Mouse (Mus musculus): ENCODE measurements at regions not wholly inside any gene's neighbourhood (a gene's known extent, or its start where the extent isn't known, plus 50 kb on each side); places are given as distances from the start of the nearest gene placed in this dataset.
A peak's percentile ranks its signal among the peaks of the same experiment; 100 is the strongest.
"Not testable (repeated sequence)": the region's sequence is repeated elsewhere in the genome, so short reads cannot be mapped to it uniquely, and the experiment has no call there.

DNA sequence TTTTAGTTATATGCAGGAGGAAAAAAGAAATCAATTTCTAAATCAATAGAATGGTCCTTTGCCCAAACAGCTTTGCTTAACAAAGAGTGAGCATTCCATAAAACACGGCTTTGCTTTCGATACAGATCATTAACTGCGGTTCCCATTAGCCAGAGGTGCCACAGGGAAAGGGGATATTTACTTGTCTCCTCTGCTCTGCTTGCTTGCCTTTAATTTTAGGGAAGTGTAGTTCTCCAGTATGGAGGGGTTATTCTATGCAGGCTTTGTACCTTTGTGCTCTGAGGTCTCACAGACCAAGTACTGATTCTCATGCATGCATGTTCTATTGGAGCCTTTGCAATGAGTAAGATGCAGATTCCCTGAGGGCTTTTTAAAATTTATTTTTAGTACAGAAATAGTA, 520.2 kb upstream of the Stxbp6 start:
- DNase-seq (ENCODE audit: low spot score): no peak

GRCm38 (mm10) chr12:45590191-45590590, 515.7 kb upstream of the Stxbp6 start:
- no peak for DNase-seq (ENCODE audit: low spot score)

GRCm38 (mm10) chr12:45585763-45586162, 511.3 kb upstream of the Stxbp6 start:
- DNase-seq (ENCODE audit: low spot score): no peak

DNA sequence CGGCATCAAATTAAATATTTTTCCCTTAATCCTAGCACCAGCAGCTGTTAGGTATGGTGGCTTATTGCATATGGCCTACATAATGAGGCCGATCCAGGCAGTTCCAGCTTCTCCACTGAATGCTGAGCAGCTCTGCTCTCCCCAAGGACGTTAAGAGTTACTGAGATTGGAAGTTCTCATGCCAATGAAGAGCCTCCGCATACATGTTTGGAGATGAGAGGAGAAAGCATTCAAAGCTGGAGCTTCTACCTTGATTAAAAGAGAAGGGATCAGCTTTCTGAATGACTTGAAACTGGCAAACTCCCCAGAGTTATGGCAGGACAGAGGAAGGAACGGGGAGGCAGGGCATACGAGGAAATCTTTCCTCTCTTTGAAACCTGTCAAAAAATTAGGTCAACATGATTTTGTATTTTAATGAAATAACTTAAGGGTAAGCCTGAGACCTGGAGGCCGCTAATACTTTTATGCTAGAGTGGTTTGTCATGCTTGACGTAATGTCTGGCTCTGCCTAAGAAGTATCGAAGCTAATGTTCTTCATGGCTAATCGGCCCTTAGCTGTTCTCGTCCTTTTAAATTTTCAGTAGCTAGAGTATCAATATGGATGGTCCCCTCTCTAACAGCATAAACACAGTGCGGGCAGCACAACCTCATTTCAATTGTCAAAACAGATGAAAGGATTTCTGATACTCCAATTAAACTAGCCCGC, 489.0 kb upstream of the Stxbp6 start:
- no peak for DNase-seq (ENCODE audit: low spot score)

GRCm38 (mm10) chr12:45562637-45563220, 488.2 kb upstream of the Stxbp6 start:
- DNase-seq (ENCODE audit: low spot score): no peak

- no peak for DNase-seq (ENCODE audit: low spot score)
These were observed 487.4 kb upstream of the Stxbp6 start for GRCm38 (mm10) chr12:45561889-45562288.

DNA sequence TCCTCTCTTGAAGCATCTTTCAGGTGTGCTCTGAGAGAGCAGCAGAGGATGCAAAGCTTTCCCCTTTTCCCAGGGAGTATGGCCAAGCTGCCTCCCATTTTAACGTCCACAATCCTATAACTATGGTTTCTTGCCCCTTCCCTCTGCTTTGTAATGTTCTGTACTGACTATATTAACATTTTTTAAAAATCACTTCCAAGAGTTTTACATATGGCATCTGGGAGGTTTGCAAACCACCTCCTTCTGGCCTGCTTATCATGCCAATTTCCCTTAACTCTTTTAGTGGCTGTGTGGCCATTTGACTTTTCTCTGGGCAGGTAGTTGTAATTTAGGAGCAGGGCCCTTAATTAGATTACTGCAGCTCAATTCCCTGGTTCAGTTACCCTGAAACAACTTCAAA, 486.9 kb upstream of the Stxbp6 start:
- no peak for DNase-seq (ENCODE audit: low spot score)

DNA sequence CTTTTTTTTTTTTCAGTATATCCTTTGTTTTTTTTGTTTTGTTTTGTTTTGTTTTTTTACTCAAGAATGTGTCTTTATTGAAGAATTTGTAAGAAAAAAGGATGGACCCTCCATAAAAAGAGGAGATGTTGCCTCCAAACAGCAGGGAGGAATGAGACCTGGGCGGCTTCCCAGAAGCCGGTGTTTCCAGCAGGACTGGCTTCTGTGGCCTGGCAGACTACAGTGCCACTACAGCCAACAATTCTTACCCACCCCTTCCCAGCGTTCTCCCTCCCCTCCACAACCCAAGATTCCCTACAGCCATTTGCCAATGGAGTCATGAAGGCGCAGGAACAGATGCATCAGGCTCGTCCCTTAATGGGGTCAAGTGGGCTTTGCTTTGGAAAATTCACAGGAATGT, 475.4 kb upstream of the Stxbp6 start:
- not testable (repeated sequence) for DNase-seq (ENCODE audit: low spot score)

GRCm38 (mm10) chr12:45519554-45519953, 445.0 kb upstream of the Stxbp6 start:
- DNase-seq (ENCODE audit: low spot score): no peak

- DNase-seq (ENCODE audit: low spot score): no peak
These were observed 439.9 kb upstream of the Stxbp6 start for GRCm38 (mm10) chr12:45514459-45514858.

GRCm38 (mm10) chr12:45507400-45507982, 433.0 kb upstream of the Stxbp6 start:
- peak; percentile 11 for DNase-seq (ENCODE audit: low spot score)

- no peak for DNase-seq (ENCODE audit: low spot score)
These were observed 425.3 kb upstream of the Stxbp6 start for GRCm38 (mm10) chr12:45499834-45500233.

- DNase-seq (ENCODE audit: low spot score): no peak
These were observed 423.7 kb upstream of the Stxbp6 start for GRCm38 (mm10) chr12:45498230-45498629.

GRCm38 (mm10) chr12:45489029-45489428, 414.5 kb upstream of the Stxbp6 start:
- no peak for DNase-seq (ENCODE audit: low spot score)

DNA sequence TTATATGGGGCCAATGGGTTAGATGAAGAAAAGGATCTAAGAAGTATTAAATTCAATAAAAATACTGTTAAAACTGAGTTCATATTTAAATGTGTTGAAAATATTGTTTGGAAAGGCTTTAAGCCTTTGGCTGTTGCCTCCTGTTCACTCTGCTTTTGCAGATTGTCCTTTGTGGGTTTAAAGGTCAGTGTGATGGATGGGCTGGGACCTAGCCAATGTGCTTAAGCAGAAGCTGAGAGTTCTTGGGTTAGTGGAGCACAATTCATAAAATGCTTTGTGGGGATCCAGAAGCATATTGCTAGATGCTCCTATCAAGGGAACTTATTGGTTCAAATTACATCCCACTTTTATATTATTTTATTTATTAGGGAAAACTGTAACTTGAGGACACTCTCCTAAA, 402.4 kb upstream of the Stxbp6 start:
- no peak for DNase-seq (ENCODE audit: low spot score)

- DNase-seq (ENCODE audit: low spot score): no peak
These were observed 393.6 kb upstream of the Stxbp6 start for GRCm38 (mm10) chr12:45468093-45468492.

GRCm38 (mm10) chr12:45467058-45467457, 392.5 kb upstream of the Stxbp6 start:
- peak; percentile 65 for DNase-seq (ENCODE audit: low spot score)

- peak; percentile 72 for DNase-seq (ENCODE audit: low spot score)
These were observed 391.6 kb upstream of the Stxbp6 start for GRCm38 (mm10) chr12:45466066-45466465.

DNA sequence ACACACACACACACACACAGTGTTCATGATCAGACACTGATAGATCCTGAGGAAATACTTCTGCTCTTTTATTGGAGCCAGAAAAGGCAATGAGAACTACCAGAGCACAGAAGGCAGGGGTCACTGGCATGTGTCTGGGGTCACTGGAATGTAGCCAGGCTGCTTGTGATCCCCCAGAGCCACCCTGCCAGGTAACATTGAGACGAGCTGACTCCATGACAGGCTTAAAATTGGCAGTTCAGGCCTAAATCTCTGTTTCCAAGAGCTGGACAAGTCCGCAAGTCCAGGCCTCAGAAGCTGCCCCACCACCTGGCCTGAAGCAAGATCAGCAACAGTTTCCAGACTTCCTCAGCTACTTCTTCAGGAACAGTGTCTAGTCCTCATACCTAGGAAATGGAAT, 390.4 kb upstream of the Stxbp6 start:
- no peak for DNase-seq (ENCODE audit: low spot score)

GRCm38 (mm10) chr12:45458746-45459145, 384.2 kb upstream of the Stxbp6 start:
- DNase-seq (ENCODE audit: low spot score): not testable (repeated sequence)

DNA sequence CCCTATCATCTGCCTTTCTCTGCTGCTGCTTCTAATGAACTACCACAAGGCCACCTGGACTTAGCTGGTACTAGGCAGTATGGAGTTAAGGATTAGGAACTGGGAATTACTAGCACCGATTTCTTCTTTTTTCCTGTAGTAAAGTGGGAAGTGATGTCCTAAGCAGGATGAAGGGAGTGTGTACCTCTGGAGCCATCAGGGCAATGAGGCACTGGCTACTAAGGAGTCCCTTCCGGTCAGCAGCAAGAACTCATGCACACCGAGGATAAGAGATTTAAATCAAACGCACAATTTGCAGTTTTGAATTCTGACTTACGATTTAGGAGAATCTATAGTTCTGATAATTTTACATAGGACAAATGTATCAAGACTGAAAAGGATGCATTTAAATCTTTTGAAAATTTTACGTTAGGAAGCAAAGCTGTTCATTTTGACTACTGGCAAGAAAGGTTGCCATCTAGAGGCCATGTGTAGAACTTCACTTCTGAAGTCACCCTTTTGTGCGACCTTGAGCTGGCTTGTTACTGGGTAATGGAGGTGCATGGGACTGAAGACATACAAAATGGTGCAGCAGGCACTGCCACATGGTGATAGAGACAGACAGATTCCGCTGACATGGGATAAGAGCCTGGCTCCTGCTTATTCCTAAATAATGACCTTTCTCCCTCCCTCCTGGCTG, 369.1 kb upstream of the Stxbp6 start:
- DNase-seq (ENCODE audit: low spot score): peak; percentile 49

- no peak for DNase-seq (ENCODE audit: low spot score)
These were observed 368.0 kb upstream of the Stxbp6 start for GRCm38 (mm10) chr12:45442474-45442873.

DNA sequence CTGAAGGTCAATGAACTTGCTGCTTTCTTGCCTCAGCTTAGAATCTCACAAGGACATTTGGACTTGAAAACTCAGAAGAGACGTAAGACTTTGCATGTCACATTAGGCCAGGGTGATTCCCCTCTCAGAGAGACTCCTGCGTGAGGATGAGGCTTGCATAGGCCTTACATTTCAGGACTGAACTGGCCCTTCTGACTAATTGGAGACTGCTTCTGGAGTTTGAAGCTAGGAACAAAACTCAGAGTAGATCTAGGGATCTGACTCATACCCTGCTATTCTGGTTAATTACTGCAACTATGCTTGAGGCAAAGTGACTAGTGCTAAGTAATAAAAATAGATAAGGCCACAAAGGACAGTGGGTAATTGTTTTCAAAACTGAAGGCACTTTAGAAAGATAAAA, 365.2 kb upstream of the Stxbp6 start:
- no peak for DNase-seq (ENCODE audit: low spot score)
